Mouse (Mus musculus) intestine, postnatal 0 days (tissue): ENCODE results near the gene Ccdc13. TPM values are rescaled to one million over a fixed set of nuclear protein-coding genes. Genes with fewer than 3 reads are reported as not detected.
A peak's percentile ranks its signal among the peaks of the same experiment; 100 is the strongest.

ENCODE experiments used
- ATAC-seq: fragments of 200-750 bp; cut with Nextera tagmentation; 2 replicates; pipeline ENCODE4 v1.8.0; 2017; ENCODE audit warnings: mild to moderate bottlenecking, moderate TSS enrichment, moderate library complexity
- H3K27ac ChIP-seq: fragments of 300-500 bp; sonication (generic); 2 replicates; pipeline ENCODE4 v1.5.1; 2014; ENCODE audit warnings: mild to moderate bottlenecking, low read depth, low read length, moderate library complexity
- H3K27me3 ChIP-seq: fragments of 300-500 bp; sonication (generic); replicated peaks from 2 replicates; pipeline ENCODE4 v1.6.1; 2014; ENCODE audit warnings: low read length, mixed read lengths; ENCODE audit not compliant: control insufficient read depth, insufficient read depth
- H3K36me3 ChIP-seq: fragments of 300-500 bp; sonication (generic); 2 replicates; pipeline ENCODE4 v1.6.1; 2014; ENCODE audit warnings: mild to moderate bottlenecking, moderate library complexity; ENCODE audit not compliant: control insufficient read depth, insufficient read depth
- H3K4me1 ChIP-seq: fragments of 300-500 bp; sonication (generic); replicated peaks from 2 replicates; pipeline ENCODE4 v1.6.1; 2014; ENCODE audit warnings: antibody characterized with exemption, low read length, mixed read lengths; ENCODE audit not compliant: control insufficient read depth, insufficient read depth
- H3K4me2 ChIP-seq: fragments of 300-500 bp; sonication (generic); replicated peaks from 2 replicates; pipeline ENCODE4 v1.6.1; 2014; ENCODE audit warnings: low read depth, mild to moderate bottlenecking, moderate library complexity
- H3K4me3 ChIP-seq: fragments of 300-500 bp; sonication (generic); 2 replicates; pipeline ENCODE4 v1.5.1; 2014; ENCODE audit warnings: low read depth, low read length
- H3K9ac ChIP-seq: fragments of 300-500 bp; sonication (generic); 2 replicates; pipeline ENCODE4 v1.6.1; 2014; ENCODE audit warnings: mild to moderate bottlenecking, low read depth, low read length
- H3K9me3 ChIP-seq: fragments of 300-500 bp; sonication (generic); 2 replicates; pipeline ENCODE4 v1.6.1; 2016; ENCODE audit warnings: mixed run types; ENCODE audit not compliant: control insufficient read depth
- CTCF ChIP-seq: sonication (generic); IDR thresholded peaks from 2 replicates; pipeline ENCODE4 v1.5.1; 2016; ENCODE audit warnings: low read depth, mild to moderate bottlenecking, control low read depth, antibody characterized with exemption, moderate library complexity
- WGBS: fragments of 180-500 bp; shearing (Covaris S2); extraction: QIAGEN DNeasy Blood & Tissue Kit; methylation state at CpG from one replicate; pipeline ENCODE4 v1.1.7; 2014; 5-methylcytosine and 5-hydroxymethylcytosine counted together
- polyA plus RNA-seq: library from polyadenylated mRNA; unstranded; fragments of >200 nt; fragmentation: Nextera tagmentation; extraction: Ambion mirVana; gene quantifications from 2 replicates; pipeline ENCODE4 v1.2.1, GENCODE M21; 2015

The Ccdc13 gene
- polyA plus RNA-seq, 1 experiment from 2014 or later = 0.31 TPM

DNA sequence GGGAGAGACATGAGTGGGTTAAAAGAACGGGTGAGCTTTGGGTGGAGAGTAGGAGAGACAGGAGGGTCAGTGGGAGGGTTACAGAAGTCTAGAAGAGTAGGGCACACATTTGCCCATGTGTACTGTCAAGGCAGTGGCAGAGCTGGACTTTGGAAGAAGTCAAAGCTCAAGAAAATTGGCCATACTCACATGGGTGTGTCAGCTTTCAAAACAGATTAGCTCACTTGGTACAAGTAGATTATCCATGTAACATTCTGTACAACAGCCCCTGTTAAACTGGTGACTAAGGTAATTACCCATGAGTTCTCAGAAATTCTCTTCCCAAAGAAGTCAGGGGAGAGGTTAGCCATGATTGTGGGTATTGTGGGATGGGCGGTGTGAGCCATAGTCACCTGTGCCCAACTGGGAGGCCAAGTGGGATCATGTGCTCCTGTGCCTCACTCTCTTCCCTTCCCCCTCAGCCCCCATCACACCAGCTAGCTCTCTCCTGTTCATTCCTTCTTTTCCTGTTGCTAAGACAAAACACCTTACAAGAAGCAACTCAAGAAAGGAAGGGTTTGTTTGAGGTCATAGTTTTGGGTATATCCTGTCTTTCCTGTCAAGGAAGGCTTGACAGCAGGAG lies 32.9 kb upstream of the Ccdc13 start:
- peak overlapping the region; percentile 17; the same call in 1 of the 2 replicates for H3K27ac ChIP-seq
- no peak overlapping the region for H3K4me2 ChIP-seq
- peaks cover 11% of the 10 kb centered on the region for H3K4me1 ChIP-seq
- H3K9ac ChIP-seq = no peak overlapping the region
- H3K4me3 ChIP-seq = no peak overlapping the region
- no peaks in the 10 kb centered on the region for H3K9me3 ChIP-seq
- H3K36me3 ChIP-seq = no peaks in the 10 kb centered on the region
- peak; percentile 84 for ATAC-seq
- TF ChIP-seq CTCF = no peak
- 47% methylated on average over 2 of the region's 2 CpGs for WGBS
- H3K27me3 ChIP-seq = no peaks in the 10 kb centered on the region

DNA sequence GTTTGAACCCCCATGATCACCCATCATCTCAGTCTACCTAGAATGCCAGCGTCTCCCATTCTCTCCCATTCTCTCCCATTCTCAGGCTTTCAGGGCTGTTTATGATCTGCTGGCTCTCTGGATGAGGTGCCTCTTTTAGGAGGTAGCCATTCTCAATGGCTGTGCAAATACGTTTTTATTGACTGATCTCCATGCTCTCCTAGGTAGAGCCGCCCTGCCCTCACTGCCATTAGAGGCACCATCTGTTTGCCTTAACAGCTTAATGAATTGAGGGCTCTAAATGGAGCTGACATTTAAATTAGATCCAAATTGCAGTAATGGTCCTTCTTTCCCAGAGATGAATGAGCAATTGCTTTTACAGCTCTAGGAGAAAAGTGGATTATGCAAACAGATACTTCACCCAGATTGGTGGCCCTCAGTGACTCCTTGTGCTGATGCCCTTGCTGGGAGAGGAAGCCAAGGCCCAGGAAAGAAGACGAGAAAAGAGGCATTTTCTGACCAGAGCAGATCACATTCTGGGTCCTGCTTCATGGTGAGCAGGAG lies 30.8 kb upstream of the Ccdc13 start:
- H3K36me3 ChIP-seq = no peaks in the 10 kb centered on the region
- WGBS = 25% methylated on average over 4 of the region's 4 CpGs
- no peak overlapping the region for H3K27ac ChIP-seq
- H3K9ac ChIP-seq = no peak overlapping the region
- no peak for ATAC-seq
- H3K4me2 ChIP-seq = no peak overlapping the region
- no peaks in the 10 kb centered on the region for H3K9me3 ChIP-seq
- no peaks in the 10 kb centered on the region for H3K27me3 ChIP-seq
- no peak overlapping the region for H3K4me3 ChIP-seq
- no peak for TF ChIP-seq CTCF
- H3K4me1 ChIP-seq = peaks cover 11% of the 10 kb centered on the region

DNA sequence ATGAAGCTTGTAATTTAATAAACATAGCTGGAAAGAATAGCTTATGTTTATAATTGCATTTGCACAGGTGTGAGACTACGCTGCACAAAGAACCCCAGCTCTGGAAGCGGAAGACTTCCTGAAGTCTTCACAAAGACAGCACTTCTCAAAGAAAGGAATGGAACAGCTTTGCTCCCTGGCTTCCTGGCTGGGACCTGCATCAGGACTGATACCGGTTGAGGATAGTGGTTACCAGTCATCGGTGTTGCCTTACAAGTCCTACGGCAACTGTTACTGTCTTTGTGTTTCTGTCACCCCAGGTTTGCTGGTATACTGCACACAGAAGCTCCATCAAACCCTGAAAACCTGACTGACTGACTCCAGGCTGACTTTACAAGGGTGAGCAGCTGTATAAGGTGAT lies 30.2 kb upstream of the Ccdc13 start:
- no peak overlapping the region for H3K4me3 ChIP-seq
- H3K9me3 ChIP-seq = no peaks in the 10 kb centered on the region
- ATAC-seq = no peak
- no peak overlapping the region for H3K4me2 ChIP-seq
- TF ChIP-seq CTCF = no peak
- WGBS = 88% methylated on average over 5 of the region's 5 CpGs
- H3K27me3 ChIP-seq = no peaks in the 10 kb centered on the region
- no peaks in the 10 kb centered on the region for H3K36me3 ChIP-seq
- H3K4me1 ChIP-seq = peaks cover 11% of the 10 kb centered on the region
- no peak overlapping the region for H3K27ac ChIP-seq
- no peak overlapping the region for H3K9ac ChIP-seq

DNA sequence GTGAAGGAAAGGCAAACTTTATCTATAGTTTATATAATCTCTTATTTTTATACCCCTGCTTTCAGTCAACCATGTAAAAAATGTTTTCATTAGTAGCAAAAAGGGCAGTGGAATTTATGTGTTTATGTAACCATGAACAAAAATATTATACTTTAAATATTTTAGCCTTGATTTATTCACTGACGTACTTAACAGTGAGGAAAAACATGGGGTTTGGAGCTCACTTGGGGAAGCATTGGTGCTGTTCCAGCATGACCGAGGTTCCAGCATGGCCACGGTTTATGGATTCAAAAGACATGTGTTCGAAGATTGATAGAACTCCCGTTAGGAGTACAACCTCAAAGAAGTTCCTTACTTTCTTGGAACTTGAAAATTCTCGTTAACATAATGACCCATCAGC lies 29.0 kb upstream of the Ccdc13 start:
- H3K27ac ChIP-seq = no peak overlapping the region
- no peaks in the 10 kb centered on the region for H3K36me3 ChIP-seq
- no peak for TF ChIP-seq CTCF
- no peak for ATAC-seq
- H3K4me1 ChIP-seq = peaks cover 11% of the 10 kb centered on the region
- H3K9me3 ChIP-seq = no peaks in the 10 kb centered on the region
- H3K27me3 ChIP-seq = no peaks in the 10 kb centered on the region
- H3K4me2 ChIP-seq = no peak overlapping the region
- no peak overlapping the region for H3K9ac ChIP-seq
- H3K4me3 ChIP-seq = no peak overlapping the region
- 70% methylated on average over 6 of the region's 6 CpGs for WGBS

DNA sequence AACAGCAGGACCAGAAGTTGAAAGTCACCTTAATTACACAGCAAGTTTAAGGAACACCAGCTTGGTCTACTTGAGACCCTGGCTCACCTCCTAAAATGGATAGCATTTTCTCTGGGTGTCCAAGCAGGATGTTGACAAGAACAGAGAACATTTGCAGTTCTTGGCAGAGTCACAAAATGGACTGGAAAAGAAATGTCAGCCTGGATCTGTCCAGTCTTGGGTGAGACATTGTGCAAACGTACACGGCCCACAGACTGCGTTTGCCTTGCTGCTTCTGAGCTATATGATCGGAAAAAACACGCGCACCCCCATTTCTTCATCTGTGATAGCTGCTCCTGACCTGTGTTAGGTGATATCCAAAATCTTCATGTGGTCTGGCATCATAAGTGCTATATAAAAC lies 28.4 kb upstream of the Ccdc13 start:
- Histone ChIP-seq H3K4me3 (no peak overlapping the region), H3K36me3 (no peaks in the 10 kb centered on the region), H3K9ac (no peak overlapping the region), H3K9me3 (no peaks in the 10 kb centered on the region), H3K4me1 (peaks cover 11% of the 10 kb centered on the region), H3K27ac (no peak overlapping the region), H3K4me2 (no peak overlapping the region), H3K27me3 (no peaks in the 10 kb centered on the region)
- TF ChIP-seq CTCF = no peak
- ATAC-seq = no peak
- WGBS = 61% methylated on average over 6 of the region's 6 CpGs

DNA sequence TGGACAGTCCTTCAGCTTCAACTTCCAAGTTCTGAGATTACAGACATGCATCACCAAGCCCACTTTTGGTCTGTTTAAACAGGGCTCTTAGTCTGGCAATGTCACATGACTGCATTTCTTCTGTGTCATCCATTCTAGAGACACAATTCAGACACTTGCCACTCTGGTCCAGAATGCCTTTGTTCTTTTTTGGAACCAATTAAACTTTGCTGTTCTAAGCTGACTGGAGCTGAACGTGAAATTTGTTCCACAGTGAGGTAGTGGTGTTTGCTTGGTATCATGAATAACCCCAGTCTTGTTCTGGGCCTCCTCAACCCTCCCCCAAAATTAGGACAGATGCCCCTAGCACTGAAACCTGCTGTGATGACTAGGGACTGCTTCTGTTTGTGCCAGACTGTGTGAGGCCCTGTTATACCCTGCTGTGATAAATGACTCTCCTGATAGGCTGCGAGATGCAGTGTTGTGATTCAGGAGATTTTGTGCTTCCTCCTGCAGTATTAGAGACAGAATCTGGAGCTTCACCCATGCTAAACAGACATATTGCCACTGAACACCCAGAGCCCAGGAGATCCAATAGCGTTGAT lies 26.3 kb upstream of the Ccdc13 start:
- H3K9me3 ChIP-seq = no peaks in the 10 kb centered on the region
- H3K9ac ChIP-seq = no peak overlapping the region
- no peak for ATAC-seq
- WGBS = 46% methylated on average over 3 of the region's 3 CpGs
- peaks cover 3% of the 10 kb centered on the region; the same call in 1 of the 2 replicates for H3K4me1 ChIP-seq
- H3K27ac ChIP-seq = no peak overlapping the region
- no peak for TF ChIP-seq CTCF
- no peak overlapping the region for H3K4me3 ChIP-seq
- no peaks in the 10 kb centered on the region for H3K36me3 ChIP-seq
- no peak overlapping the region for H3K4me2 ChIP-seq
- H3K27me3 ChIP-seq = no peaks in the 10 kb centered on the region
